Mouse (Mus musculus) MEL (cell line): ENCODE data around the gene Tmem115. TPM values are rescaled to one million over a fixed set of nuclear protein-coding genes. Genes with fewer than 3 reads are reported as not detected.
A peak's percentile ranks its signal among the peaks of the same experiment; 100 is the strongest.

Experiments used
- DNase-seq: peaks from one replicate; pipeline ENCODE4 v3.0.0; 2011; ENCODE audit warnings: low read depth, low spot score
- H3K27ac ChIP-seq: 2 replicates; pipeline ENCODE4 v1.5.1; 2012; ENCODE audit warnings: low read depth, mild to moderate bottlenecking, control low read depth, low read length, moderate library complexity; ENCODE audit not compliant: control insufficient read depth
- H3K27me3 ChIP-seq, 2 experiments: fragments of 150-350 bp in 1 of 2; sonication (generic) in 1 of 2; 2 replicates each; pipeline ENCODE4 v1.6.1; 2012; ENCODE audit warnings: low read length in 2 of 2, mild to moderate bottlenecking in 2 of 2, improper control_type of control experiment in 1 of 2, moderate library complexity in 1 of 2; ENCODE audit not compliant: insufficient read depth in 2 of 2, control insufficient read depth in 1 of 2
- H3K36me3 ChIP-seq, 2 experiments: 2 replicates each; pipeline ENCODE4 v1.6.1; 2012 to 2014; ENCODE audit warnings: low read length in 2 of 2, improper control_type of control experiment in 1 of 2, inconsistent platforms in 1 of 2, mild to moderate bottlenecking in 1 of 2; ENCODE audit not compliant: insufficient read depth in 2 of 2, control insufficient read depth in 1 of 2
- H3K4me1 ChIP-seq, 2 experiments: fragments of 150-350 bp in 1 of 2; sonication (generic) in 1 of 2; 2 replicates each; pipeline ENCODE4 v1.6.1; 2012; ENCODE audit warnings: low read length in 2 of 2, improper control_type of control experiment in 1 of 2, mild to moderate bottlenecking in 1 of 2; ENCODE audit not compliant: insufficient read depth in 2 of 2, control insufficient read depth in 1 of 2
- H3K4me3 ChIP-seq, 2 experiments: fragments of 150-350 bp in 1 of 2; sonication (generic) in 1 of 2; 2 replicates each; pipeline ENCODE4 v1.5.1; 2012; ENCODE audit warnings: low read depth in 2 of 2, low read length in 2 of 2, mild to moderate bottlenecking in 2 of 2, moderate library complexity in 2 of 2, control low read depth in 1 of 2, improper control_type of control experiment in 1 of 2; ENCODE audit not compliant: control insufficient read depth in 1 of 2, insufficient read depth in 1 of 2
- H3K79me2 ChIP-seq: 2 replicates; pipeline ENCODE4 v1.6.1; 2012; ENCODE audit warnings: mild to moderate bottlenecking, low read length, moderate library complexity; ENCODE audit not compliant: control insufficient read depth, poor library complexity, insufficient read depth
- H3K9ac ChIP-seq: 2 replicates; pipeline ENCODE4 v1.6.1; 2012; ENCODE audit warnings: low read depth, mild to moderate bottlenecking, control low read depth, low read length, moderate library complexity; ENCODE audit not compliant: control insufficient read depth, poor library complexity, severe bottlenecking
- H3K9me3 ChIP-seq: fragments of 150-350 bp; sonication (generic); replicated peaks from 2 replicates; pipeline ENCODE4 v1.6.1; 2012; ENCODE audit warnings: mild to moderate bottlenecking, low read length, improper control_type of control experiment, moderate library complexity; ENCODE audit not compliant: insufficient read depth
- BHLHE40 ChIP-seq: IDR thresholded peaks from 2 replicates; pipeline ENCODE4 v1.6.1; 2012; ENCODE audit warnings: low read depth, mild to moderate bottlenecking, inconsistent platforms, low read length, improper control_type of control experiment, borderline replicate concordance
- CHD1 ChIP-seq: IDR thresholded peaks from 2 replicates; pipeline ENCODE4 v1.6.1; 2012; ENCODE audit warnings: low read depth, mild to moderate bottlenecking, inconsistent platforms, low read length, improper control_type of control experiment
- CHD2 ChIP-seq: IDR thresholded peaks from 2 replicates; pipeline ENCODE4 v1.6.1; 2011; ENCODE audit warnings: low read length, improper control_type of control experiment
- CTCF ChIP-seq, 3 experiments: IDR thresholded peaks in 2 of 3; conservative IDR thresholded peaks in 1 of 3; 2 replicates each; pipeline ENCODE4 v1.5.1; 2011 to 2012; ENCODE audit warnings: low read length in 3 of 3, low read depth in 2 of 3, mild to moderate bottlenecking in 2 of 3, improper control_type of control experiment in 1 of 3, inconsistent platforms in 1 of 3, mixed read lengths in 1 of 3, moderate library complexity in 1 of 3; ENCODE audit not compliant: control insufficient read depth in 1 of 3, insufficient read depth in 1 of 3, poor library complexity in 1 of 3, severe bottlenecking in 1 of 3
- E2F4 ChIP-seq: IDR thresholded peaks from 2 replicates; pipeline ENCODE4 v1.6.1; 2011; ENCODE audit warnings: low read depth, low read length, improper control_type of control experiment, borderline replicate concordance
- ELF1 ChIP-seq: IDR thresholded peaks from 2 replicates; pipeline ENCODE4 v1.6.1; 2014; ENCODE audit warnings: low read depth, mild to moderate bottlenecking, inconsistent platforms, low read length, improper control_type of control experiment, moderate library complexity
- EP300 ChIP-seq, 2 experiments: IDR thresholded peaks; 2 replicates each; pipeline ENCODE4 v1.6.1; 2011; ENCODE audit warnings: improper control_type of control experiment in 2 of 2, low read length in 2 of 2, low read depth in 1 of 2, mild to moderate bottlenecking in 1 of 2
- ETS1 ChIP-seq: IDR thresholded peaks from 2 replicates; pipeline ENCODE4 v1.6.1; 2012; ENCODE audit warnings: low read depth, mild to moderate bottlenecking, inconsistent platforms, low read length, improper control_type of control experiment, moderate library complexity
- GABPA ChIP-seq: IDR thresholded peaks from 2 replicates; pipeline ENCODE4 v1.6.1; 2012; ENCODE audit warnings: low read depth, mild to moderate bottlenecking, inconsistent platforms, low read length, improper control_type of control experiment, moderate library complexity
- GATA1 ChIP-seq: IDR thresholded peaks from 2 replicates; pipeline ENCODE4 v1.6.1; 2011; ENCODE audit warnings: low read depth, low read length, improper control_type of control experiment
- HCFC1 ChIP-seq: IDR thresholded peaks from 2 replicates; pipeline ENCODE4 v1.6.1; 2012; ENCODE audit warnings: low read depth, mild to moderate bottlenecking, inconsistent platforms, low read length, improper control_type of control experiment, moderate library complexity
- JUND ChIP-seq: IDR thresholded peaks from 2 replicates; pipeline ENCODE4 v1.6.1; 2011; ENCODE audit warnings: low read depth, mild to moderate bottlenecking, improper control_type of control experiment, low read length
- MAFK ChIP-seq: IDR thresholded peaks from 2 replicates; pipeline ENCODE4 v1.6.1; 2011; ENCODE audit warnings: low read depth, mild to moderate bottlenecking, low read length, improper control_type of control experiment, borderline replicate concordance
- MAZ ChIP-seq: IDR thresholded peaks from 2 replicates; pipeline ENCODE4 v1.6.1; 2012; ENCODE audit warnings: low read depth, mild to moderate bottlenecking, inconsistent platforms, low read length, improper control_type of control experiment
- MXI1 ChIP-seq: IDR thresholded peaks from 2 replicates; pipeline ENCODE4 v1.6.1; 2011; ENCODE audit warnings: mild to moderate bottlenecking, low read depth, low read length, improper control_type of control experiment
- NELFE ChIP-seq: IDR thresholded peaks from 2 replicates; pipeline ENCODE4 v1.6.1; 2011; ENCODE audit warnings: low read depth, low read length, improper control_type of control experiment
- POLR2AphosphoS2 ChIP-seq: IDR thresholded peaks from 2 replicates; pipeline ENCODE4 v1.6.1; 2011; ENCODE audit warnings: low read length, improper control_type of control experiment
- POLR2AphosphoS5 ChIP-seq: IDR thresholded peaks from 2 replicates; pipeline ENCODE4 v1.6.1; 2012; ENCODE audit warnings: low read depth, borderline replicate concordance, mild to moderate bottlenecking, inconsistent platforms, low read length, moderate library complexity, mixed read lengths
- RCOR1 ChIP-seq: IDR thresholded peaks from 2 replicates; pipeline ENCODE4 v1.6.1; 2012; ENCODE audit warnings: low read depth, mild to moderate bottlenecking, inconsistent platforms, low read length, improper control_type of control experiment
- SMC3 ChIP-seq: IDR thresholded peaks from 2 replicates; pipeline ENCODE4 v1.6.1; 2011; ENCODE audit warnings: low read depth, low read length, improper control_type of control experiment
- TAL1 ChIP-seq: IDR thresholded peaks from 2 replicates; pipeline ENCODE4 v1.6.1; 2012; ENCODE audit warnings: mild to moderate bottlenecking, inconsistent platforms, low read length, moderate library complexity, mixed read lengths
- TCF12 ChIP-seq: IDR thresholded peaks from 2 replicates; pipeline ENCODE4 v1.6.1; 2014; ENCODE audit warnings: low read depth, mild to moderate bottlenecking, inconsistent platforms, low read length, improper control_type of control experiment, moderate library complexity
- USF1 ChIP-seq: IDR thresholded peaks from 2 replicates; pipeline ENCODE4 v1.6.1; 2014; ENCODE audit warnings: low read depth, mild to moderate bottlenecking, inconsistent platforms, low read length, improper control_type of control experiment, moderate library complexity
- ZKSCAN1 ChIP-seq: IDR thresholded peaks from 2 replicates; pipeline ENCODE4 v1.6.1; 2012; ENCODE audit warnings: low read depth, mild to moderate bottlenecking, inconsistent platforms, low read length, improper control_type of control experiment, moderate library complexity
- ZMIZ1 ChIP-seq: IDR thresholded peaks from 2 replicates; pipeline ENCODE4 v1.6.1; 2012; ENCODE audit warnings: low read depth, mild to moderate bottlenecking, inconsistent platforms, low read length, improper control_type of control experiment, moderate library complexity
- ZNF384 ChIP-seq: IDR thresholded peaks from 2 replicates; pipeline ENCODE4 v1.6.1; 2012; ENCODE audit warnings: low read depth, mild to moderate bottlenecking, inconsistent platforms, low read length, improper control_type of control experiment
- polyA plus RNA-seq, 2 experiments: library from polyadenylated mRNA; stranded (reverse) in 1 of 2; unstranded in 1 of 2; fragments of >175 nt in 1 of 2; fragments of >200 nt in 1 of 2; gene quantifications; 2 replicates each; pipeline versions ENCODE4 v1.2.1 to v1.2.4; 2012; ENCODE audit warnings: low replicate concordance in 2 of 2, low read depth in 1 of 2; ENCODE audit not compliant: insufficient read length in 2 of 2, insufficient read depth in 1 of 2, missing spikeins in 1 of 2
- total RNA-seq: library from RNA; depleted of rRNA; stranded (reverse); fragments of 300-350 nt; gene quantifications from 2 replicates; pipeline ENCODE4 v1.2.3, GENCODE M21; 2012

Gene Tmem115
- total and polyA plus RNA-seq, 3 experiments, result 34.6 to 39.3 TPM; not detected in 1

DNA sequence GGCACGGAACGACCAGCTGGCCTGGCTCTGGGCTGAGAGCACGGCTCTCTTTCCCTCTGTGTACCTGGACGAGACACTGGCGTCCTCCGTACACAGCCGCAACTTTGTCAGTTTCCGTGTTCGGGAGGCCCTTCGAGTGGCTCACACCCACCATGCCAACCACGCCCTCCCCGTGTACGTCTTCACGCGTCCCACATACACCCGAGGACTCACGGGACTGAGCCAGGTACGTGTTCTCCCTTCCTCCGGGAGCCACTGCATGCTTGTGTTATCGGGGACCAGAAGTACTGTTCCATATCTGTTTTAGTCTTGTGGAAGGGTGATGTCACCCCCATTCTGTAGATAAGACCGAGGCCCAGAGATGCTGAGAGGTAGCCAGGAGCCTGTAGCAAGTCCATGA, 37.1 kb downstream of the Tmem115 start (continued):
- peak; percentile 77 to 83 for TF ChIP-seq EP300 (IDR thresholded peaks at IDR 0.05; ENCODE audit: low read depth in 1 of 2, low read length in 2 of 2)
- TF ChIP-seq ELF1, result no peak
- no peak for TF ChIP-seq USF1
- TF ChIP-seq ZMIZ1, result no peak
- TF ChIP-seq CHD2, result no peak
- TF ChIP-seq POLR2AphosphoS2, result no peak
- TF ChIP-seq BHLHE40, result peak; percentile 85
- TF ChIP-seq JUND, result peak; percentile 68; the same call in 1 of the 2 replicates
- TF ChIP-seq MXI1, result peak; percentile 36; the same call in 1 of the 2 replicates
- peak; percentile 92 for TF ChIP-seq ETS1
- peak; percentile 85 for TF ChIP-seq TCF12
- no peak for TF ChIP-seq CTCF (IDR thresholded peaks at IDR 0.05 in 2 of 3, conservative IDR thresholded peaks at IDR 0.05 in 1 of 3; ENCODE audit: control insufficient read depth in 1 of 3, insufficient read depth in 1 of 3, low read depth in 2 of 3, low read length in 3 of 3, poor library complexity in 1 of 3, severe bottlenecking in 1 of 3)
- TF ChIP-seq, all 39 proteins: peak for 11

DNA sequence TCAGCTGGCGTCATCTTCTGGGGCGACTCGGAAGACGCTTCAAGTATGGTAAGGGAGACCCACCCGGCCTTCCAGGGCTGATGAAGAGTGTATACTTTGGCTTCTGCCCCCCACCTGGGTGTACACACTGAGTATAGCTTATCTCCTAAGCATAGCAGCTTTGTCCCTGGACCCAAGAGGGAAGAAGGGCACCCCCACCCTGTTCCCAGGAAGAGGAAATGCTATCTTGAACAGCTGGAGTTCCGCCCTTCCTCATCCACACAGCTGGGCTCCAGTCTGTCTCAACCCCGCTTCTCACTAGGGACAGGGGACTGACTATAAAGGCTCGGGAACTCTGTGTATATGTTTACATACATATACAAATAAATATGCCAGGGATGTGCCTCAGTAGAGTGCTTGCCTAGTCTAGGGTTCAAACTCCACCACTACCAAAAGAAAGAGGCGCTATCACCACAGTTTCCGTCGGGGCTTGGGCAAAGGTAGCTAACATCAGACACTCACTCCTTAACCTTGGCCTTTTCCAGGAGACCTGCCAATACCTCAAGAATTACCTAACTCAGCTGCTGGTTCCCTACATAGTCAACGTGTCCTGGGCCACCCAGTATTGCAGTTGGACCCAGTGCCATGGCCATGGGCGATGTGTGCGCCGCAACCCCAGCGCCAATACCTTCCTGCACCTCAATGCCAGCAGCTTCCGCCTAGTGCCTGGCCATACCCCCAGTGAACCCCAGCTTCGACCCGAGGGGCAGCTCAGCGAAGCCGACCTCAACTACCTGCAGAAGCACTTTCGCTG, 38.0 kb downstream of the Tmem115 start:
- Histone ChIP-seq H3K4me1 (peaks cover 9 to 47% of the 10 kb centered on the region in 2 experiments), H3K79me2 (peaks cover 14% of the 10 kb centered on the region)

DNA sequence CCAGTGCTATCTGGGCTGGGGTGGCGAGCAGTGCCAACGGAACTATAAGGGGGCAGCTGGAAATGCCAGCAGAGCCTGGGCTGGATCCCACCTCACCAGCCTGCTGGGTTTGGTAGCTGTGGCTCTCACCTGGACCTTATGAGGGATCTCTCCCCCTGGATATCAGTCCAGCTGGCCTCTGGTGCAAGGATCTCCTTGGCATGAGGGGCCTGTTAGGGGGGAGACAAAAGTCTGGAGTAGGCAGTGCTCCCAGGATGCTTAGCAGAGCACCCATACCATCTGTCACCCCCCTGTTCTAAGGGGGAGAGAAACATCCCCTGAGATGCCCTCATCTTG, 38.5 kb downstream of the Tmem115 start:
- peaks cover 14% of the 10 kb centered on the region for H3K79me2 ChIP-seq
- TF ChIP-seq JUND (no peak), ETS1 (no peak), CHD1 (no peak), TAL1 (no peak), ZKSCAN1 (no peak), BHLHE40 (no peak), NELFE (no peak), GABPA (no peak), MAFK (no peak), E2F4 (no peak), POLR2AphosphoS5 (no peak), GATA1 (no peak)
- H3K36me3 ChIP-seq, result peaks cover 0 to 30% of the 10 kb centered on the region in 2 experiments; a peak in 2 of 4 replicates
- no peak overlapping the region for H3K9ac ChIP-seq
- no peaks in the 10 kb centered on the region for H3K27me3 ChIP-seq
- no peak overlapping the region; the same call in 1 of the 2 replicates for H3K27ac ChIP-seq
- peaks cover 9 to 48% of the 10 kb centered on the region in 2 experiments for H3K4me1 ChIP-seq
- no peaks in the 10 kb centered on the region for H3K9me3 ChIP-seq
- no peak overlapping the region for H3K4me3 ChIP-seq
- DNase-seq, result no peak

More for the DNA sequence above, 38.0 kb downstream of the Tmem115 start:
- Histone ChIP-seq H3K27me3 (no peaks in the 10 kb centered on the region), H3K36me3 (peaks cover 0 to 30% of the 10 kb centered on the region in 2 experiments; a peak in 2 of 4 replicates), H3K9ac (peak overlapping the region; percentile 18; the same call in 1 of the 2 replicates), H3K4me3 (no peak overlapping the region), H3K27ac (peak overlapping the region; percentile 58), H3K9me3 (no peaks in the 10 kb centered on the region)
- TF ChIP-seq SMC3, result no peak
- TF ChIP-seq BHLHE40, result 0 out of 2 replicates have a peak, but pooled peaks have one; percentile 7
- no peak for TF ChIP-seq ZNF384
- peak; percentile 98 for TF ChIP-seq ETS1
- TF ChIP-seq NELFE, result no peak
- TF ChIP-seq ZMIZ1, result no peak
- 0 out of 2 replicates have a peak, but pooled peaks have one; percentile 28 for TF ChIP-seq RCOR1
- TF ChIP-seq HCFC1, result peak; percentile 49
- peak; percentile 46; the same call in 1 of the 2 replicates for TF ChIP-seq GATA1
- peak; percentile 45 to 71; a peak in 3 of 4 replicates for TF ChIP-seq EP300 (IDR thresholded peaks at IDR 0.05; ENCODE audit: low read depth in 1 of 2, low read length in 2 of 2)
- TF ChIP-seq ZKSCAN1, result no peak
- no peak for TF ChIP-seq MAFK
- 0 out of 2 replicates have a peak, but pooled peaks have one; percentile 51 for TF ChIP-seq MAZ
- peak; percentile 54 for DNase-seq
